Mouse (Mus musculus) limb, embryonic 13.5 days (tissue): ENCODE results near the gene Fam227a. TPM values are rescaled to one million over a fixed set of nuclear protein-coding genes. Genes with fewer than 3 reads are reported as not detected.

Experiments used
- ATAC-seq: fragments of 200-750 bp; cut with Nextera tagmentation; 2 replicates; pipeline ENCODE4 v1.8.0; 2017; ENCODE audit warnings: low read depth, moderate number of reproducible peaks, moderate TSS enrichment; ENCODE audit not compliant: low FRiP score
- H3K27ac ChIP-seq: fragments of 300-500 bp; sonication (generic); 2 replicates; pipeline ENCODE4 v1.5.1; 2015; ENCODE audit warnings: inconsistent platforms, mild to moderate bottlenecking, moderate library complexity
- H3K27me3 ChIP-seq: fragments of 300-500 bp; sonication (generic); 2 replicates; pipeline ENCODE4 v1.6.1; 2015; ENCODE audit warnings: mild to moderate bottlenecking, inconsistent platforms
- H3K36me3 ChIP-seq: fragments of 300-500 bp; sonication (generic); 2 replicates; pipeline ENCODE4 v1.6.1; 2015; ENCODE audit warnings: inconsistent platforms, mild to moderate bottlenecking, moderate library complexity
- H3K4me1 ChIP-seq: fragments of 300-500 bp; sonication (generic); 2 replicates; pipeline ENCODE4 v1.6.1; 2015; ENCODE audit warnings: inconsistent platforms
- H3K4me2 ChIP-seq: fragments of 300-500 bp; sonication (generic); replicated peaks from 2 replicates; pipeline ENCODE4 v1.6.1; 2015; ENCODE audit warnings: inconsistent platforms, mild to moderate bottlenecking, moderate library complexity
- H3K4me3 ChIP-seq: fragments of 300-500 bp; sonication (generic); 2 replicates; pipeline ENCODE4 v1.5.1; 2015; ENCODE audit warnings: moderate library complexity, mild to moderate bottlenecking, inconsistent platforms
- H3K9ac ChIP-seq: fragments of 300-500 bp; sonication (generic); 2 replicates; pipeline ENCODE4 v1.6.1; 2015; ENCODE audit warnings: mild to moderate bottlenecking, inconsistent platforms
- H3K9me3 ChIP-seq: fragments of 300-500 bp; sonication (generic); 2 replicates; pipeline ENCODE4 v1.6.1; 2016; ENCODE audit warnings: inconsistent platforms
- WGBS: fragments of 180-500 bp; shearing (Covaris S2); methylation state at CpG from one replicate; pipeline ENCODE4 v1.1.7; 2015; 5-methylcytosine and 5-hydroxymethylcytosine counted together
- polyA plus RNA-seq: library from polyadenylated mRNA; unstranded; fragments of >200 nt; fragmentation: Nextera tagmentation; extraction: Ambion mirVana; gene quantifications from 2 replicates; pipeline ENCODE4 v1.2.1, GENCODE M21; 2015

The Fam227a gene
- 1.4 and 2.2 TPM in 2 replicates for polyA plus RNA-seq

DNA sequence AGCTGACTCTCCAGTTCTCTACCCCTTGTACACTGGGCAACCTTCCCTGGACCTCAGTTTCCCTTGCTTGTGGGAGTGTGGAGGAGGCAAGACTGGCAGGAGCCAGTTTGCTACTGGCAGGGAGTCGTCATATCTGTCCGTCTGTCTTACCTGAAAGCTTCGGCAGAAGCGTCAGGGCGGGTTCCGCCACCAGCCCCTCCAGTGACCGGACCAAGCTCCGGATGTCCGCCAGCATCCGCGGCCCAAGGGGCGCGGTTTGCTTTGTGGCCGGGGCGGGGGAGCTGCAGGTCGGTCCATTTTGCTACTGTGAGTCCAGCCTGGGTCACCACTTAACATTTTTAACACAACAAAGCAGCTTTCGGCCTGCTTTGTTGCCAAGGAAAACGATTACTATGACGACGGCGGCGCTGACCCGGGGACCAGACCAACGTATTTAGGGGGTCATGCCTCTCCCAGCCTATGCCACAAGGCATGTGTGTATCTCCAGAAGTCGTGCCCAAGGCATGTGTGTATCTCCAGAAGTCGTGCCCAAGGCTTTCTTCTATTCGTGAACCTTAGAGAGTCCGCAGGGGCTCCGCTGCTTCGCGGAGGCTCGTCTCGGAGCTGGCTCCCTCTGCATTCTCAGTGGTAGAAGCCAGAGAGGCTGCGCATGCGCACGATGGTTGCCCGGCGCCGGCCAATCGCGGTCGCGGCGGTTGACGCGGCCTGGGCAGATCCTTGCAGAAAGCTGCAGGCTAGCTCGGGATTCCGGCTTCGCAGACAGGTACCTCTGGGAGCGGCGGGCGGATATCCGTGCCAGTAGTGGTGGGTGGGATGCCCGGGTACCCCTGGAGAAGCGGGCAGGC is at the start of gene Fam227a, which contains the start of gene Cby1:
TSS of gene Fam227a (minus strand) at position 426 of the 845 bp plus-strand sequence.
TSS of gene Cby1 (plus strand) at position 669 of the 845 bp plus-strand sequence.
- peaks cover 12% of the 10 kb centered on the region for H3K4me1 ChIP-seq
- peaks cover 25% of the 10 kb centered on the region for H3K36me3 ChIP-seq
- peak within 1 kb of the TSS; percentile 93 for H3K4me2 ChIP-seq
- peak; percentile 91 for ATAC-seq
- WGBS, result under 1% methylated on average over 55 of the region's 55 CpGs
- peak within 1 kb of the TSS; percentile 81 for H3K9ac ChIP-seq
- no peaks in the 10 kb centered on the region for H3K9me3 ChIP-seq
- peak within 1 kb of the TSS; percentile 93 for H3K27ac ChIP-seq
- peak within 1 kb of the TSS; percentile 80 for H3K4me3 ChIP-seq
- H3K27me3 ChIP-seq, result no peaks in the 10 kb centered on the region

DNA sequence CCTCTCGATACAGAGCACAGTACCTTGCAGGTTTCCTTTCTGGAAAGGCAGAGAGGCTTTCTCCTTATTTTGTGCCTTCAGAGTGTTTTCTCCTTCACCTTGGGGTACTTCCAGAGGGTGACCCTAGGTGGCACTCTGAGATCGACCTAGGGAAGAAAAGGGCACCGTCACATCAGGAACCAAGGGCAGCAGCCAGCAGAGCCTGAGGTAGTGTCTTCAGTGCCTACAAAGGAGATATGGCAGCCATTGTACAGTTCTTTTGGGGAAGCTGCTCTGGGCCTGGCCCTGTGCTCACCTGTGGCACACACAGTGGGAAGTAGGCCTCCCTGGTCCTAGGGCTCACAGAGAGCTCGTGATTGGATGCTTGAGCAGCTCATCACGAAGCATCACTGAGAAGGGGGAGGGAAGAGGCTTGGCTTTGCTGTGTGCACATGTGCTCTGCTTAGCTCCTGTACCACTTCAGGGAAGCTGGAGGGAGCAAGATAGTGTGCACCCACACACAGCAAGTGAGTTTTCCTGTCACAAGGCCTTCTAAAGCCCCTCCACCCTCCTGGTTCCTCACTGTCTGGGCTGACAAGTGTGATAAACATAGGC is 49.6 kb upstream of the Fam227a start:
- 94% methylated on average over 5 of the region's 5 CpGs for WGBS
- Histone ChIP-seq H3K36me3 (peaks cover 69% of the 10 kb centered on the region), H3K4me3 (no peak overlapping the region), H3K4me2 (no peak overlapping the region), H3K27me3 (no peaks in the 10 kb centered on the region), H3K9me3 (no peaks in the 10 kb centered on the region), H3K9ac (no peak overlapping the region), H3K4me1 (no peaks in the 10 kb centered on the region), H3K27ac (no peak overlapping the region)
- no peak for ATAC-seq

DNA sequence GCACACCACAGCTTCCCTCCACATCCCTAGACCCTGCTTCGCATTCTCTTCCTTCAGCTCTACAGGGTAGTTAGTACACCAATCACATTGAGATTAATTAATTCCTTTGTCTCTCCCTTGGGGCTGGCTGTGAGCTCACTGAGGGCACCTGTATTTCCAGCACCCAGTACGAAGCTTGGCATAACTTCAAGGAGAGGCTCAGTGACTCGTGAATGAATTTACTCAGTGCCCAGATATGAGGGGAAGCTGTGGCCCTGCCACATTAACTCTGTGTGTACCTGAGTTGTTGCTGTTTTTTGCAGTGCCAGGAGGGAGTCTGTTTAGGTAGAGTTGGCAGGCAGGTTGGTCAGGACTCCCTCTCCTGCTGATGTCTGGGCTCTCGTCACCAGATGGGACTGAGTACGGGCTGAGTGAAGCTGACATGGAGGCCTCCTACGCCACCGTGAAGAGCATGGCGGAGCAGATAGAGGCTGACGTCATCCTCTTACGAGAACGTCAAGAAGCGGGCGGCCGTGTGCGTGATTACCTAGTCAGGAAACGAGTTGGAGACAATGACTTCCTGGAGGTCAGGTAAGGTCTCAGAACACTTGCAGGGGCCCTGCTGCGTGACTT is 48.0 kb upstream of the Fam227a start:
- no peaks in the 10 kb centered on the region for H3K4me1 ChIP-seq
- H3K27me3 ChIP-seq, result no peaks in the 10 kb centered on the region
- H3K9ac ChIP-seq, result no peak overlapping the region
- no peaks in the 10 kb centered on the region for H3K9me3 ChIP-seq
- H3K36me3 ChIP-seq, result peaks cover 53% of the 10 kb centered on the region
- H3K27ac ChIP-seq, result no peak overlapping the region
- no peak overlapping the region for H3K4me2 ChIP-seq
- WGBS, result 90% methylated on average over 17 of the region's 17 CpGs
- no peak overlapping the region for H3K4me3 ChIP-seq
- ATAC-seq, result no peak

DNA sequence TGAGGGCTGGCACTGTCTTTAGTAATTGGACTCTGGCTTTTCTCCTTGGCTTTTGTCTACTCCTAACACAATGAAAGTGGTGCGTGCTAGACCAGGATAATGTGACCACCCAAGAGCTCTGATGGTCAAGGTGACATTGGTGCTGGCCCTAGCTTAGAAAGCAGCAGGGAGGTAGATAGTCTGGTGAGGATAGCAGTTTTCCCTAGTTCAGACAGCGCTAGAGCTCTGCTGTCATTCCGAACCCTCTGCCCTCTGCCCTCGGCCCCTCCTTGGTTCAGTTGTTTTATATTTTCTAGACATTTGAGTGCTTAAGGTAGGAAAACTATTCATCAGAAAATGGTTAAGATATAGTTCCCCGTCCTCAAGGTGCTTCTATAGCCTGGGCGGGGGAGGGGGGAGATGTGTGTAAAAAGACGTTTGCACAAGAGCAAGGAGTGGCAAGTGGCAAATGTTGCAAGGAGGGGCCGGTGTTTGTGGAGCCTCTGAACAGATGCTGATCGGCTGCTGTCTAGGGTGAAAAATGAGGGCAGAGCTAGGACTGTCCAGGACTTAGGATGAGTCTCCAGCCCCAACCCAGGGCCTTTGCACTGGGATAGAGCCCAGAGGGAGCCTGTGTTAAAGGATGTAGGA is 38.9 kb upstream of the Fam227a start:
- H3K36me3 ChIP-seq, result peaks cover 33% of the 10 kb centered on the region
- ATAC-seq, result no peak
- no peak overlapping the region for H3K9ac ChIP-seq
- H3K9me3 ChIP-seq, result no peaks in the 10 kb centered on the region
- H3K27me3 ChIP-seq, result no peaks in the 10 kb centered on the region
- no peak overlapping the region for H3K27ac ChIP-seq
- WGBS, result 74% methylated on average over 9 of the region's 9 CpGs
- no peak overlapping the region for H3K4me2 ChIP-seq
- H3K4me3 ChIP-seq, result no peak overlapping the region
- peaks cover 12% of the 10 kb centered on the region for H3K4me1 ChIP-seq

DNA sequence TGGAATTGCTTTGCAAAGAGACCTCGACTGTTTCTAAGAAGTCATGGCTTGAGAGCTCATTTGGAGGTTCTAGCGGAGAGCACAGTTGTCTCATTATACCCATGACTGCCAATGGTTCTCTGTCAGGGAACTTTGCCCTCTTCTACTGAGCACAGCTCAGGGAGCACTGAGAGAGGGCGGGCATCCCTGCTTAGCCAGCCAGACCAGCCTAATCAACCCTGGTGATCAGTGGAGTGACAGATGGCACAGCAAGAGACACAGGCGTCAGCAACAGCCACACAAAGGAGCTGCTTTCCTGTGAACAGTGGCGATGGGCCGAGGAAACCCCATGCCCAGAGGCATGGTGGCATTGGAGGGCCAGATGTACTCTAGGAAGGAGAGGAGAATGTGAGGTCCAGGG is 38.3 kb upstream of the Fam227a start:
- no peak for ATAC-seq
- H3K4me2 ChIP-seq, result no peak overlapping the region

DNA sequence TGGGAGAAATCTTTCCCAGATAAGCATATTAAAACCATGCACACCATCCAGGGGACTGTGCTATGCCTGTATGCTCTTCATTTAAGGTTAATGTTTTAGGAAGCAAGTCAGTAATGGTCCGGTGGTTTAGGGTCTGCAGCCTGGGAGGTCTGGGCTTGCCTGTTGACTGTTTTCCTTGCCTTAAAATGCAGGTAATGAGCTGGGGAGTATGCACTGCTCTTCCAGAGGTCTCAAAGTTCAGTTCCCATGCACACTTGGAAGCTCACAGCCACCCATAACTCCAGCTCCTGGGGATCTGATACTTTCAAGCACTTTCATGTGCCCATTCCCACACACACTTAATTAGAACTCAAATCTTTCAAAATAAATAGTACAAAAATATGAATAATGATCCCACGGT is 37.8 kb upstream of the Fam227a start:
- no peak for ATAC-seq
- H3K9me3 ChIP-seq, result no peaks in the 10 kb centered on the region
- H3K27ac ChIP-seq, result no peak overlapping the region
- peaks cover 24% of the 10 kb centered on the region for H3K4me1 ChIP-seq
- no peak overlapping the region for H3K4me2 ChIP-seq
- 88% methylated on average over 2 of the region's 2 CpGs for WGBS
- H3K4me3 ChIP-seq, result no peak overlapping the region
- H3K36me3 ChIP-seq, result peaks cover 33% of the 10 kb centered on the region
- H3K9ac ChIP-seq, result 0 out of 2 replicates have a peak overlapping the region, but pooled peaks have one; percentile 25
- no peaks in the 10 kb centered on the region for H3K27me3 ChIP-seq

More for the DNA sequence above, 38.3 kb upstream of the Fam227a start:
- Histone ChIP-seq H3K27ac (no peak overlapping the region), H3K36me3 (peaks cover 33% of the 10 kb centered on the region), H3K4me1 (peaks cover 19% of the 10 kb centered on the region), H3K4me3 (no peak overlapping the region), H3K27me3 (no peaks in the 10 kb centered on the region), H3K9ac (0 out of 2 replicates have a peak overlapping the region, but pooled peaks have one; percentile 19), H3K9me3 (no peaks in the 10 kb centered on the region)
- WGBS, result 90% methylated on average over 6 of the region's 6 CpGs

DNA sequence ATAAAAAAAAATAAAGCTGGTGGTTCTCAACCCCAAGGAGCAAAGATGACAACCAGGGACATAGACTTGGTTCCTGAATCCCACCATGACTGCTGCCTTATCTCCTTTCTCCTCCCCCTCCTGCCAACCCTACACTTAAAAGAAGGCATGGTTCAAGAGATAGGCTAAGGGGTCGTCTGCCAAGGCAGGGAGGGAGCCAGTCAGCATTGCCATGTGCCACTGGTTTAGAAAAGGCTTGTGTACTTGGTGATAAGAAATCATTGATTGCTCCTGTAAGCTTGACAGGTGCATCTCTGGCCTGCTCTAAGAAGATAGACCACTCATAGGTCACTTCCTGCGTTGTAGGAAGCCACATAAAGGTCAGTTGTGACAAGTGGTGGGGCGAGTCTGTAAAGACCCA is 36.8 kb upstream of the Fam227a start:
- no peak overlapping the region for H3K9ac ChIP-seq
- peaks cover 26% of the 10 kb centered on the region for H3K4me1 ChIP-seq
- H3K27me3 ChIP-seq, result no peaks in the 10 kb centered on the region
- peaks cover 33% of the 10 kb centered on the region for H3K36me3 ChIP-seq
- ATAC-seq, result no peak
- H3K9me3 ChIP-seq, result no peaks in the 10 kb centered on the region
- H3K27ac ChIP-seq, result no peak overlapping the region
- H3K4me2 ChIP-seq, result no peak overlapping the region
- no peak overlapping the region for H3K4me3 ChIP-seq
- WGBS, result 69% methylated on average over 3 of the region's 3 CpGs

DNA sequence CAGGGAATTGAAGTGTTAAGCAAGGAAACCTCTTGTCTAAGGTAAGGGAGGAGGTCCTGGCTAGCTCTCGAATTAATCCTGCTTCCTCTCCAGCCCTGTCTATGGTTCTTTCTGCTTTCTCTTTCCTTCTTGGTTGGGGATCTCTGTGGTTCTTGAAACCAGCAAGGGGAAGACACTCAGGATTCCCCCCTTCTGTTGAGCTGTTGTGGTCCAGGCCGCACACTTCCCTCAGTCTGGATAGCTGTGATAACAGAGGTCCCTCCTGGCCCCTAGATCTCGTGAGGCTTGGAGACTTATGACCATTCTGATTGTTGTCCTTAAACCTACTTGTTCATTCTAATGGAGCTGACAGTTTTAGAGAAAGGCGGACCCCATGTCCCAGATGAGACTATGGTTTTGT is 35.8 kb upstream of the Fam227a start:
- H3K4me2 ChIP-seq, result no peak overlapping the region
- no peak overlapping the region for H3K4me3 ChIP-seq
- no peak overlapping the region for H3K27ac ChIP-seq
- H3K9me3 ChIP-seq, result no peaks in the 10 kb centered on the region
- peaks cover 33% of the 10 kb centered on the region for H3K36me3 ChIP-seq
- WGBS, result 94% methylated on average over 4 of the region's 4 CpGs
- H3K27me3 ChIP-seq, result no peaks in the 10 kb centered on the region
- peaks cover 31% of the 10 kb centered on the region for H3K4me1 ChIP-seq
- no peak for ATAC-seq
- H3K9ac ChIP-seq, result no peak overlapping the region

DNA sequence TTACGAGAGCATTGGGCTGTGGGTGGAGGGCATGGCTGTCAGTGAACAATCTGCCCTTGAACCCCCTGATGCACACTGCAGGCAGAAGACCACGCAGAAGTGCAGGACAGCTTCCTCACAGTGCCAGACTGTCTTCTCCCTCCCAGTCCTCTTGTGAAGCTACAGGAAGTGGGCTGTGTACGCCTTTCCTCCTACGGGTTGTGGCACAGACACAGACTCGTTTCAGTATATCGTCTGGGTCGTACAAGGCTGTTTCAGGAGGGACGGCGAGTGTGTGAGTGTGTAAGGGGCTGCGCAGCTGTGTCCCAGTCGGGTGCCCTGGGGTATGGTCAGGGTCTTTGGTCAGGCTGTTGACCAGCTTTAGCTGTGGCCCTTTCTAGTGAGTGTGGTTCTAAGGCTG is 35.0 kb upstream of the Fam227a start:
- Histone ChIP-seq H3K4me1 (peaks cover 34% of the 10 kb centered on the region), H3K4me3 (no peak overlapping the region), H3K27ac (no peak overlapping the region), H3K9ac (no peak overlapping the region), H3K4me2 (0 out of 2 replicates have a peak overlapping the region, but pooled peaks have one; percentile 1), H3K36me3 (peaks cover 27% of the 10 kb centered on the region), H3K27me3 (no peaks in the 10 kb centered on the region), H3K9me3 (no peaks in the 10 kb centered on the region)
- ATAC-seq, result no peak
- WGBS, result 80% methylated on average over 11 of the region's 11 CpGs

DNA sequence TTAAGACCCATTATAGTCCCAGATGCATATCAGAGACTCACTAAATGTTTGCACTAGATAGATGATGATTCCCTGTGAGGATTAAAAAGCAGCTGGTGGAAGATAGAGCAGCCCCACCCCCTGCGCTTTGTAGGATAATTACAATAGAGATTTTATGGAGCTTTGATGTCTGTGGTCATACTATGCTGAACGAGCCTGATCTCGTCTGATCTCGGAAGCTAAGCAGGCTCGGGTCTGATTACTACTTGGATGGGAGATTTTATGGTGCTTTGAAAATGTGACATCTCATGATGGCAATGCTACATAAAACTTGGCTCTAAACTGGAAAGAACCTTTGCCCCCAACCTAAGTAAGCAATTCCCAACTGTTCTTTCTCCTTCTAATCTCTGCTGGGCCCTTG is 33.6 kb upstream of the Fam227a start:
- H3K4me2 ChIP-seq, result peak overlapping the region; percentile 97
- ATAC-seq, result no peak
- no peak overlapping the region for H3K27ac ChIP-seq
- 64% methylated on average over 5 of the region's 5 CpGs for WGBS
- no peaks in the 10 kb centered on the region for H3K27me3 ChIP-seq
- H3K4me1 ChIP-seq, result peaks cover 40% of the 10 kb centered on the region
- H3K9me3 ChIP-seq, result no peaks in the 10 kb centered on the region
- peak overlapping the region; percentile 92; the same call in 1 of the 2 replicates for H3K4me3 ChIP-seq
- H3K36me3 ChIP-seq, result peaks cover 26% of the 10 kb centered on the region
- no peak overlapping the region for H3K9ac ChIP-seq

DNA sequence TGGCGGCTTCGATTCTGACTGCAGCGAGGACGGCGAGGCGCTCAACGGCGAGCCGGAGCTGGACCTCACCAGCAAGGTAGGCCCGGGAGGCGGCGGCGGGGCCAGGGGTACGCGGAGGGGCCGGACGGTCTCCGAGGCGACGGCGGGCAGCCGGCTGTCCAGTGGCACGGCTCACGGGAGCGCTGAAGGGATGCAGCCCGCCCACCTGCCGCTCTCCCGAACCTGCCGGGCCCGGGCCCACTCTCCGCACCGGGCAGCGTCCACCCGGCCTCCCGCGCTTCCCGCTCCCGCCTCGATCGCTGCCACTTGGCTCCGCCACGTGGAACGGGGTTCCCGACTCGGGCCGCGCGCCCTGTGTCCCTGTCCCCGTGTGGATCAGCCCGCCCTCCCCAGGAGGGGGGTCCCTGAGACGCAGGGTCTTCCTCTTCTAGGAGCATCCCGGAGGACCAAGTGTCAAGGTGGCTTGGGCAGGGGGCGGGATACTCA is 32.3 kb upstream of the Fam227a start:
- H3K4me1 ChIP-seq, result peaks cover 46% of the 10 kb centered on the region
- H3K4me3 ChIP-seq, result peak overlapping the region; percentile 92
- no peaks in the 10 kb centered on the region for H3K27me3 ChIP-seq
- peak overlapping the region; percentile 97 for H3K4me2 ChIP-seq
- H3K9ac ChIP-seq, result peak overlapping the region; percentile 94
- WGBS, result 1% methylated on average over 42 of the region's 53 CpGs
- H3K9me3 ChIP-seq, result no peaks in the 10 kb centered on the region
- ATAC-seq, result peak; percentile 2; the same call in 1 of the 2 replicates
- peak overlapping the region; percentile 69; the same call in 1 of the 2 replicates for H3K27ac ChIP-seq
- peaks cover 16% of the 10 kb centered on the region for H3K36me3 ChIP-seq
